Mouse (Mus musculus): ENCODE data around the gene Dpysl4. TPM values are rescaled to one million over a fixed set of nuclear protein-coding genes. Genes with fewer than 3 reads are reported as not detected.

Gene Dpysl4
- polyA plus RNA-seq, 1 experiment from 2014 or later = 0.86 TPM

GRCm38 (mm10) chr7:139101286-139101804, 15.5 kb downstream of the Dpysl4 start:
- H3K4me3 ChIP-seq = no peak overlapping the region
- H3K27me3 ChIP-seq (replicated peaks) = no peaks in the 10 kb centered on the region
- no peaks in the 10 kb centered on the region for H3K4me1 ChIP-seq
- H3K9me3 ChIP-seq (replicated peaks) = no peaks in the 10 kb centered on the region
- no peak for ATAC-seq
- no peak overlapping the region for H3K4me2 ChIP-seq
- H3K9ac ChIP-seq = no peak overlapping the region
- WGBS (ENCODE audit: insufficient replicate concordance) = 65% methylated on average over 10 of the region's 10 CpGs
- no peak overlapping the region for H3K27ac ChIP-seq
- no peaks in the 10 kb centered on the region for H3K36me3 ChIP-seq

- 62% methylated on average over 3 of the region's 3 CpGs for WGBS (ENCODE audit: insufficient replicate concordance)
- Histone ChIP-seq H3K27me3 (replicated peaks) (no peaks in the 10 kb centered on the region), H3K4me1 (no peaks in the 10 kb centered on the region), H3K9me3 (replicated peaks) (no peaks in the 10 kb centered on the region), H3K4me3 (no peak overlapping the region), H3K4me2 (no peak overlapping the region), H3K36me3 (no peaks in the 10 kb centered on the region), H3K27ac (no peak overlapping the region), H3K9ac (no peak overlapping the region)
- ATAC-seq = no peak
Observed at GRCm38 (mm10) chr7:139101826-139102225, 16.0 kb downstream of the Dpysl4 start.

GRCm38 (mm10) chr7:139103960-139104381, 18.2 kb downstream of the Dpysl4 start:
- Histone ChIP-seq H3K4me2 (no peak overlapping the region), H3K36me3 (no peaks in the 10 kb centered on the region), H3K27me3 (replicated peaks) (no peaks in the 10 kb centered on the region), H3K9ac (no peak overlapping the region), H3K9me3 (replicated peaks) (no peaks in the 10 kb centered on the region), H3K4me3 (no peak overlapping the region), H3K4me1 (no peaks in the 10 kb centered on the region), H3K27ac (no peak overlapping the region)
- WGBS (ENCODE audit: insufficient replicate concordance) = 54% methylated on average over 10 of the region's 10 CpGs
- ATAC-seq = no peak

- Histone ChIP-seq H3K4me1 (no peaks in the 10 kb centered on the region), H3K9me3 (replicated peaks) (no peaks in the 10 kb centered on the region), H3K27me3 (replicated peaks) (no peaks in the 10 kb centered on the region), H3K4me3 (no peak overlapping the region), H3K36me3 (no peaks in the 10 kb centered on the region), H3K9ac (no peak overlapping the region), H3K27ac (no peak overlapping the region), H3K4me2 (no peak overlapping the region)
- no peak for ATAC-seq
- WGBS (ENCODE audit: insufficient replicate concordance) = 64% methylated on average over 5 of the region's 5 CpGs
Observed at GRCm38 (mm10) chr7:139105076-139105475, 19.3 kb downstream of the Dpysl4 start.

- no peaks in the 10 kb centered on the region for H3K27me3 ChIP-seq (replicated peaks)
- H3K36me3 ChIP-seq = no peaks in the 10 kb centered on the region
- H3K4me3 ChIP-seq = no peak overlapping the region
- WGBS (ENCODE audit: insufficient replicate concordance) = 67% methylated on average over 7 of the region's 7 CpGs
- H3K4me1 ChIP-seq = no peaks in the 10 kb centered on the region
- no peak for ATAC-seq
- no peak overlapping the region for H3K27ac ChIP-seq
- H3K4me2 ChIP-seq = no peak overlapping the region
- H3K9me3 ChIP-seq (replicated peaks) = no peaks in the 10 kb centered on the region
- H3K9ac ChIP-seq = no peak overlapping the region
Observed at GRCm38 (mm10) chr7:139105705-139106104, 19.9 kb downstream of the Dpysl4 start.

- no peaks in the 10 kb centered on the region for H3K9me3 ChIP-seq (replicated peaks)
- no peaks in the 10 kb centered on the region for H3K4me1 ChIP-seq
- ATAC-seq = no peak
- H3K4me3 ChIP-seq = no peak overlapping the region
- H3K36me3 ChIP-seq = no peaks in the 10 kb centered on the region
- H3K9ac ChIP-seq = no peak overlapping the region
- H3K4me2 ChIP-seq = no peak overlapping the region
- H3K27me3 ChIP-seq (replicated peaks) = no peaks in the 10 kb centered on the region
- H3K27ac ChIP-seq = no peak overlapping the region
- 62% methylated on average over 9 of the region's 9 CpGs for WGBS (ENCODE audit: insufficient replicate concordance)
Observed at GRCm38 (mm10) chr7:139107908-139108650, 22.3 kb downstream of the Dpysl4 start.

- no peak overlapping the region for H3K9ac ChIP-seq
- H3K4me3 ChIP-seq = no peak overlapping the region
- H3K4me1 ChIP-seq = no peaks in the 10 kb centered on the region
- no peak overlapping the region for H3K27ac ChIP-seq
- no peaks in the 10 kb centered on the region for H3K36me3 ChIP-seq
- H3K9me3 ChIP-seq (replicated peaks) = no peaks in the 10 kb centered on the region
- H3K4me2 ChIP-seq = no peak overlapping the region
- 36% methylated on average over 13 of the region's 13 CpGs for WGBS (ENCODE audit: insufficient replicate concordance)
- H3K27me3 ChIP-seq (replicated peaks) = no peaks in the 10 kb centered on the region
- no peak for ATAC-seq
Observed at GRCm38 (mm10) chr7:139119152-139119774, 33.5 kb downstream of the Dpysl4 start.

- H3K4me3 ChIP-seq = no peak overlapping the region
- H3K9me3 ChIP-seq (replicated peaks) = no peaks in the 10 kb centered on the region
- no peaks in the 10 kb centered on the region for H3K27me3 ChIP-seq (replicated peaks)
- 30% methylated on average over 2 of the region's 2 CpGs for WGBS (ENCODE audit: insufficient replicate concordance)
- no peaks in the 10 kb centered on the region for H3K4me1 ChIP-seq
- H3K36me3 ChIP-seq = no peaks in the 10 kb centered on the region
- no peak overlapping the region for H3K4me2 ChIP-seq
- H3K9ac ChIP-seq = no peak overlapping the region
- no peak overlapping the region for H3K27ac ChIP-seq
- no peak for ATAC-seq
Observed at GRCm38 (mm10) chr7:139119775-139120153, 34.0 kb downstream of the Dpysl4 start.

- Histone ChIP-seq H3K4me3 (no peak overlapping the region), H3K27me3 (replicated peaks) (no peaks in the 10 kb centered on the region), H3K36me3 (no peaks in the 10 kb centered on the region), H3K9me3 (replicated peaks) (no peaks in the 10 kb centered on the region), H3K4me1 (no peaks in the 10 kb centered on the region), H3K4me2 (no peak overlapping the region), H3K9ac (no peak overlapping the region), H3K27ac (no peak overlapping the region)
- ATAC-seq = no peak
- 68% methylated on average over 4 of the region's 4 CpGs for WGBS (ENCODE audit: insufficient replicate concordance)
Observed at GRCm38 (mm10) chr7:139125881-139126280, 40.1 kb downstream of the Dpysl4 start.

GRCm38 (mm10) chr7:139126549-139126948, 40.7 kb downstream of the Dpysl4 start:
- ATAC-seq = no peak
- Histone ChIP-seq H3K27ac (no peak overlapping the region), H3K4me1 (no peaks in the 10 kb centered on the region), H3K27me3 (replicated peaks) (no peaks in the 10 kb centered on the region), H3K36me3 (no peaks in the 10 kb centered on the region), H3K9ac (no peak overlapping the region), H3K4me3 (no peak overlapping the region), H3K4me2 (no peak overlapping the region), H3K9me3 (replicated peaks) (no peaks in the 10 kb centered on the region)
- WGBS (ENCODE audit: insufficient replicate concordance) = 70% methylated on average over 7 of the region's 7 CpGs

- Histone ChIP-seq H3K27ac (no peak overlapping the region), H3K4me1 (no peaks in the 10 kb centered on the region), H3K4me3 (no peak overlapping the region), H3K4me2 (no peak overlapping the region), H3K9ac (no peak overlapping the region), H3K36me3 (no peaks in the 10 kb centered on the region), H3K27me3 (replicated peaks) (no peaks in the 10 kb centered on the region), H3K9me3 (replicated peaks) (no peaks in the 10 kb centered on the region)
- WGBS (ENCODE audit: insufficient replicate concordance) = 45% methylated on average over 4 of the region's 4 CpGs
- no peak for ATAC-seq
Observed at GRCm38 (mm10) chr7:139128994-139129393, 43.2 kb downstream of the Dpysl4 start.

- H3K4me2 ChIP-seq = no peak overlapping the region
- no peak overlapping the region for H3K4me3 ChIP-seq
- no peak overlapping the region for H3K27ac ChIP-seq
- WGBS (ENCODE audit: insufficient replicate concordance) = 47% methylated on average over 6 of the region's 6 CpGs
- H3K27me3 ChIP-seq (replicated peaks) = no peaks in the 10 kb centered on the region
- H3K4me1 ChIP-seq = no peaks in the 10 kb centered on the region
- no peak overlapping the region for H3K9ac ChIP-seq
- no peak for ATAC-seq
- no peaks in the 10 kb centered on the region for H3K9me3 ChIP-seq (replicated peaks)
- no peaks in the 10 kb centered on the region for H3K36me3 ChIP-seq
Observed at GRCm38 (mm10) chr7:139130361-139130760, 44.6 kb downstream of the Dpysl4 start.
